Mouse (Mus musculus) megakaryocyte, embryonic 14.5 days (primary cell): ENCODE data around the gene Ripor3. TPM values are rescaled to one million over a fixed set of nuclear protein-coding genes. Genes with fewer than 3 reads are reported as not detected.

Source experiments
- H3K27me3 ChIP-seq: replicated peaks from 2 replicates; pipeline ENCODE3; 2012; ENCODE audit warnings: inconsistent platforms
- H3K36me3 ChIP-seq: replicated peaks from 2 replicates; pipeline ENCODE3; 2012; ENCODE audit warnings: low read length, inconsistent platforms, mixed read lengths
- H3K4me1 ChIP-seq: 2 replicates; pipeline ENCODE4 v1.6.1; 2012; ENCODE audit warnings: inconsistent platforms
- H3K4me3 ChIP-seq: replicated peaks from 2 replicates; pipeline ENCODE3; 2012; ENCODE audit warnings: moderate library complexity, mild to moderate bottlenecking, inconsistent platforms
- H3K9me3 ChIP-seq: 2 replicates; pipeline ENCODE4 v1.6.1; 2012; ENCODE audit warnings: inconsistent platforms
- FLI1 ChIP-seq: IDR thresholded peaks from 2 replicates; pipeline ENCODE4 v1.6.1; 2012; ENCODE audit warnings: low read length, inconsistent platforms, mixed read lengths
- GATA1 ChIP-seq: IDR thresholded peaks from 3 replicates; pipeline ENCODE4 v1.6.1; 2012; ENCODE audit warnings: mixed read lengths, low read length, inconsistent platforms, borderline replicate concordance
- polyA plus RNA-seq: library from polyadenylated mRNA; stranded (reverse); fragments of >175 nt; gene quantifications from 2 replicates; pipeline ENCODE4 v1.2.3, GENCODE M21; 2012; ENCODE audit warnings: low replicate concordance; ENCODE audit not compliant: insufficient read depth

Gene Ripor3
- polyA plus RNA-seq, 1 experiment = 123 TPM

- Histone ChIP-seq H3K4me1 (peaks cover 100% of the 10 kb centered on the region), H3K36me3 (peaks cover 77% of the 10 kb centered on the region), H3K4me3 (peak overlapping the region; percentile 89), H3K27me3 (no peaks in the 10 kb centered on the region), H3K9me3 (no peaks in the 10 kb centered on the region)
- TF ChIP-seq GATA1 = no peak
Measured at GRCm38 (mm10) chr2:167942926-167943633, 67.3 kb downstream of the Ripor3 start.

- peaks cover 100% of the 10 kb centered on the region for H3K4me1 ChIP-seq
- TF ChIP-seq GATA1 = no peak
- no peak for TF ChIP-seq FLI1
- no peaks in the 10 kb centered on the region for H3K9me3 ChIP-seq
- no peaks in the 10 kb centered on the region for H3K27me3 ChIP-seq
- H3K4me3 ChIP-seq = peak overlapping the region; percentile 89
- peaks cover 77% of the 10 kb centered on the region for H3K36me3 ChIP-seq
Measured at GRCm38 (mm10) chr2:167942199-167942925, 68.1 kb downstream of the Ripor3 start.

GRCm38 (mm10) chr2:167941745-167942176 is 68.7 kb downstream of the Ripor3 start:
- Histone ChIP-seq H3K4me3 (peak overlapping the region; percentile 89), H3K36me3 (peaks cover 77% of the 10 kb centered on the region), H3K4me1 (peaks cover 100% of the 10 kb centered on the region), H3K27me3 (no peaks in the 10 kb centered on the region), H3K9me3 (no peaks in the 10 kb centered on the region)
- TF ChIP-seq FLI1 (no peak), GATA1 (no peak)

GRCm38 (mm10) chr2:167941320-167941719 is 69.1 kb downstream of the Ripor3 start:
- no peaks in the 10 kb centered on the region for H3K9me3 ChIP-seq
- H3K4me3 ChIP-seq = peak overlapping the region; percentile 89
- no peaks in the 10 kb centered on the region for H3K27me3 ChIP-seq
- TF ChIP-seq GATA1 (no peak), FLI1 (no peak)
- peaks cover 100% of the 10 kb centered on the region for H3K4me1 ChIP-seq
- H3K36me3 ChIP-seq = peaks cover 80% of the 10 kb centered on the region

GRCm38 (mm10) chr2:167940636-167941035 is 69.8 kb downstream of the Ripor3 start:
- TF ChIP-seq GATA1 (no peak), FLI1 (no peak)
- Histone ChIP-seq H3K36me3 (peaks cover 85% of the 10 kb centered on the region), H3K27me3 (no peaks in the 10 kb centered on the region), H3K4me3 (peak overlapping the region; percentile 89), H3K9me3 (no peaks in the 10 kb centered on the region), H3K4me1 (peaks cover 100% of the 10 kb centered on the region)

GRCm38 (mm10) chr2:167939632-167940399 is 70.6 kb downstream of the Ripor3 start:
- TF ChIP-seq GATA1 = no peak
- TF ChIP-seq FLI1 = no peak
- H3K27me3 ChIP-seq = no peaks in the 10 kb centered on the region
- H3K4me3 ChIP-seq = peak overlapping the region; percentile 89
- H3K4me1 ChIP-seq = peaks cover 100% of the 10 kb centered on the region
- no peaks in the 10 kb centered on the region for H3K9me3 ChIP-seq
- H3K36me3 ChIP-seq = peaks cover 83% of the 10 kb centered on the region

GRCm38 (mm10) chr2:167939204-167939603 is 71.2 kb downstream of the Ripor3 start:
- no peak for TF ChIP-seq GATA1
- no peak for TF ChIP-seq FLI1
- peak overlapping the region; percentile 80 for H3K4me3 ChIP-seq
- peaks cover 77% of the 10 kb centered on the region for H3K36me3 ChIP-seq
- H3K9me3 ChIP-seq = no peaks in the 10 kb centered on the region
- H3K4me1 ChIP-seq = peaks cover 100% of the 10 kb centered on the region
- H3K27me3 ChIP-seq = no peaks in the 10 kb centered on the region

GRCm38 (mm10) chr2:167938786-167939185 is 71.6 kb downstream of the Ripor3 start:
- peak overlapping the region; percentile 80 for H3K4me3 ChIP-seq
- peaks cover 74% of the 10 kb centered on the region for H3K36me3 ChIP-seq
- no peaks in the 10 kb centered on the region for H3K27me3 ChIP-seq
- H3K9me3 ChIP-seq = no peaks in the 10 kb centered on the region
- peaks cover 100% of the 10 kb centered on the region for H3K4me1 ChIP-seq
- TF ChIP-seq FLI1 (no peak), GATA1 (no peak)

GRCm38 (mm10) chr2:167935956-167936355 is 74.5 kb downstream of the Ripor3 start:
- TF ChIP-seq GATA1 (no peak), FLI1 (no peak)

More at GRCm38 (mm10) chr2:167935956-167936355, 74.5 kb downstream of the Ripor3 start:
- Histone ChIP-seq H3K27me3 (no peaks in the 10 kb centered on the region), H3K4me3 (peak overlapping the region; percentile 87), H3K9me3 (no peaks in the 10 kb centered on the region), H3K36me3 (peaks cover 57% of the 10 kb centered on the region), H3K4me1 (peaks cover 86% of the 10 kb centered on the region)
